Mouse (Mus musculus): ENCODE data around the gene Fip1l1. TPM values are rescaled to one million over a fixed set of nuclear protein-coding genes. Genes with fewer than 3 reads are reported as not detected.
A peak's percentile ranks its signal among the peaks of the same experiment; 100 is the strongest.

The Fip1l1 gene
- 10 to 100 TPM; 24.9 to 32.3 (median 27.3) TPM for total RNA-seq (2022)

DNA sequence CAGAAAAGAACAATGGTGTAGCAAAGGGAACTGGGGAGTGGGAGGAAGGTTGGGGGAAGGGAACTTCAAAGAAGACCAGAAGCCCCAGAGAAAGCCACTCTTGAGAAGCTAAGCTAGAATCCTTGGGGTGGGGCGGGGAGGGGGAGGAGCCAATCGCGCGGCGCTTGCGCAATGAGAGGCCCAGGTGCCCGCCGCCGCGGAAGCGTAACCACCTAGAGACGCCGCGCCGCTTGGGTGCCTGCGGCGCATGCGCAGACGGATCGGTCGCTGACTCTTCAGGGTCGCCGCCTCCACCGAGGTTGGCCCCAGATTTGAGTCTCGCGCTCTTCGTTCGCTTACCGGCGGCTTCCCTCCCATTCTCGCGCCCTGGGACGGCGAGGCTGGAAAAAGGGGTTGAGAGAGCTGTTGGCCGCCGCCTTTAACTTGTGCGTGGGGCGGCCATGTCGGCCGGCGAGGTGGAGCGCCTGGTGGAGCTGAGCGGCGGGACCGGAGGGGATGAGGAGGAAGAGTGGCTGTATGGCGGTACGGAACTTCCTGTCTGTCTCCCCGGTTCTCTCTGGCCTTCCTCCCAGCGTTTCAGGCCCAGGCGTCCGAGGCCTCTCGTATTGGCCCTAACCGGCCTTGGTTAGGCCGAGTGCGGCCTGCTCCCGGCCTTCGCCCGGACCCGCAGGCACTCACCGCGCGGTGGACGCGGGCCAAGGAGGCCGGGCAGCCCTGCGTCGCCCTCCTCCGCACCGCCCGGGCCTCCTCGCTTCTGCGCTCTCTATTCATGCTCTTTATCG lies at the start of gene Fip1l1:
Gene Fip1l1 (plus strand): TSS at position 210 of the 782 bp plus-strand sequence.
- peak; percentile 85 for DNase-seq (ENCODE audit: low spot score)

DNA sequence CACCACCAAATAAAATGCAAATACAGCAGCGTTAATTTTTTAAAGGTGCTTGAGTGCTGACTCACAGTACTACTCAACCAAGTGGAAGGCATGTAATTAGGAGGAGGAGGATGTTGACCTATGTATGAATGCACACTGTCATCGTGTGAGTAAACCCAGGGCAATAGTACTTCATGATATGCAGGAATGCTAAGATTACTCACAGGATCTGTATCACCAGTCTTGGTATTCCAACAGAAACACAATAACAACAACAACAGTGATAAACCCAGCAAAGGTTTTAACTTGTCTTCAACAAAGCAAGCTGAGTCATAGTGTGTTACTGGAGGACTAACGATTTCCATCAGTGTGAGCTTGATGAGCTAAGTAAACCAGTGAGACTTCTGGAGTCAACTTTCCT lies 42.5 kb upstream of the Fip1l1 start:
- no peak for DNase-seq (ENCODE audit: low spot score)

DNA sequence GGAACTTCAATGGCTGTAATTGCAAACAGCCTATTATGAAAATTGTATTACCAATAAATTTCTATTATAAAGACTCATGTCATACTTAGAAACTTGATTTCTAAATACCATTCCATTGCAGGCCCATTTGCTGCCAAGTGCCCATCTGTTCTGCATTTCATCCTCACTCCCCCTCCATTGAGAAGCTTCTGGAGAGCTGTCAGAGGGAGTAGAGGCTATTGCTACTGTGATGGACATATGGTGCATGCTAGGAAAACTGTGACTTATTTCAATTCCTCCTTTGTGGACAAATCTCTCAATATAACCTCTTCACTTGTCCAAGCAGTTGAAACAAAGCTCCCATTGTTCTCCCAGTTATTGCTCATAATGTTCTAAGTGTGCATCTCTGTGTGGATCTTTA lies 23.6 kb upstream of the Fip1l1 start:
- no peak for DNase-seq (ENCODE audit: low spot score)

DNA sequence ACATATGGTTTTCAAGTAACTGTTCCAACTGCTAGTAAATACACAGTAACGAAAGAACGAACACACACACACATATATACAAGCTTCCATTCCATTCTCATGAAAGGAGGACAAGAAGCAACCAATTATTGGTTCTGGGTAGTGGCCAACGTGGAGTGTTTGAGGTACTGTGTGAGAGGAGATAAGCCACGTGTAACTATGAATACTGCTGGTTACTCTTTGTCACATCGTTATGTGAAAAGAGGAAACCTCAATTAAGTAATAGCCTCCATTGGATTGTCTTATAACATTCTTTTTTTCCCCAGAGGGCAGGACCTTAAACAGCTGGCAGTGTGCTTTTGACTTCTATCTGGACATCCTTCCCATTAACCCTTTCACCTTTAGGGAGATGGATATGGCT lies 8.2 kb upstream of the Fip1l1 start:
- DNase-seq (ENCODE audit: low spot score) = no peak

DNA sequence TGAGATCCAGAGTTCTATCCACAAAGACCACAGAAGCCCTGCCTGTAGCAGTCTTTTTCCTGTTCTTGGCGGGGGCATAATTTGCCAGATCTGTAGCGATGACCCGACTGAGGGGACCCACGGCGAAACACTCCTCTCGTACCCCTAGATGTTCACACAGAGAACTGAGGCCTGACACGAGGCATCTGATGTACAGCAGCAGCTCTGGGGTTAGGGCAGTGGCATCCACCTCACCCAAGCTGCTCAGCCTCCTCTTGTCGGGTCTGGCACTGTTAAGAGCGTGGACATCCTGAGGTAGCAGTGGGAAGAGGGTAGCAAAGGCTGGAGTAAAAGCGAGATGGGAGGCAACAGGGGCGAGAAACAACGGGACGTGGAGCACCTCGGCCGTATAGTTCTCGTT lies 4.5 kb upstream of the Fip1l1 start:
- DNase-seq (ENCODE audit: low spot score) = no peak

DNA sequence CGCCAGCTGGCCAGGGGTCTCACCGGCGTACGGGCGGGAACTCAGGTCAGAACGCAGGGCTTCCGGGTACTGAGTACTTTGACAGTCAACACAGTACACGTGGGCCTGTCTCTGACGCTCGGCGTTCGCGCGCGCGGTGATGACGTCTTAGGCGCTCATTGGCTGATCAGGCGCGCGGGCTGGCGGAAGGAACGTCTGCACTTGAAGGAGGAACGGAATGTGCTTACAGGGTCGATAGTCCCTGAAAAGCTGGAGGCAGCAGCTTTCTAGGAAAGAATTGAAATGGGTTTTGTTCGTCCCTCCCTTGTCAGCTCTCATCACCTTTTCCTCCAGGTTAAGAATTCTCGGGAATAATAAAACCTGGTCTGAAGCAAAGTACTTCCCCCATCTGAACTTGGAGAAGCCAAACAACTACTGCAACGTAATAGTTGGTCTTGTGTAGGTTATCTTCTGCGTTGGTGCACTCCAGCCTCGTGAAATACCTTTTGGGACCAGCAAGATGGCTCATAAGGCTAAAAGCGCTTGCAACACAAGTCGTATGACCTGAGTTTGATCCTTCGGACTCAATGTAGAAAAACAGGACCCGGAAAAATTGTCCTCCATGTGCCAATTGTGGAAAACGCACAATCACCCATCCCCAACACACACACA lies 3.5 kb upstream of the Fip1l1 start, which contains the start of gene Scfd2:
Gene Scfd2 (minus strand): TSS at position 130 of the 651 bp plus-strand sequence.
- DNase-seq (ENCODE audit: low spot score) = peak; percentile 96

DNA sequence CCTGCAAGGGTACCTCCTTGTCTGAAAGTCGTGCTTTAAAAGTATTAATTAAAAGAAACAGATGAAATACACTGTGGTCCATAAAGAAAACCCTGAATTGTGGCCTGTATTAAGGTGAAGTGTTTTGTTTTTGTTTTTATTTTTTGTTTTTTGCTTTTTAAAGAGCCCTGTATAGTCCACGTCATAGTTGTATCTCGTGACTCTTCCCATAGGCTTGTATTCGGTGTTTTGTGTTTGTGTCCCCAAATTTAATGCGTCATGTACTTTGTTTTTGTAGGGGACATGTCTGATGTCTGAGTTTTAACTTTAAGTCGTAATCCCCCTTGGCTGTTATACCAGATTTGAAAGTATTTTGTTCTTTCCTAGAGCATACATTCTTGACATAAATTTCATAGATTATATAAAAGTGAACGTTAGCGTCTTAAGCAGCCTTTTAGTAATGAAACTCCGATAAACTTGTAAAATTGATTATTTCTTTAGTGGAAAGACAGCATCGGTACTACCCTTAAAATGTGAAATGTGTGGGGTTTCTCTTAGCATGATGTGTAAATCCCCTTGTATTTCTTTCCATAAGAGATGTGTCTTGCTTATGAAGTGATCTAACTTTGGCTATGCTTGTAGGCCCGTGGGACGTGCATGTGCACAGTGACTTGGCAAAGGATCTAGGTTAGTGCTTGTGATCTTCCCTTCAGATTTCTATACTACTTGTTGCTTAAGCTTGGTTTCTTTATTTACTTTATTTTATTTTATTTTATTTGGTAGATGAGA lies 1.1 kb downstream of the Fip1l1 start:
- no peak for DNase-seq (ENCODE audit: low spot score)

DNA sequence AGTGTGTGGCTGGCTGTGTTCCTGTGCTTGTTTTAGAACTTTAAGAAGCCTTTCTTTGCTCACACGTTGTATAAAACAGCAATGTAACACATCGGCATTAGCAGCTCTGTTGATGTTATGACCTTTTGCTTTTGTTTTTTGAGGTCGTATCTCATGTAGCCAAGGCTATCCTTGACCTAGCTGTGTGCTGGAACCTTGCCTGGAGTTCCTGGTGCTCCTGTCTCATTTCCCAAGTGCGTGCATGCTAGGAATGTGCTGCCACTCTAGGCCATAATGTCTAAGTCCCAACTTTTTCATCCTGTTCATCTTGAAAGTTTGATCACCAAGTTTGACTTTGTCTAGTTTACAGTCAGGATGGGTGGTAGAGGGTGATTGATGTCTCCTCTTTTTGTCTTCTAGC lies 10.4 kb downstream of the Fip1l1 start:
- DNase-seq (ENCODE audit: low spot score) = no peak

DNA sequence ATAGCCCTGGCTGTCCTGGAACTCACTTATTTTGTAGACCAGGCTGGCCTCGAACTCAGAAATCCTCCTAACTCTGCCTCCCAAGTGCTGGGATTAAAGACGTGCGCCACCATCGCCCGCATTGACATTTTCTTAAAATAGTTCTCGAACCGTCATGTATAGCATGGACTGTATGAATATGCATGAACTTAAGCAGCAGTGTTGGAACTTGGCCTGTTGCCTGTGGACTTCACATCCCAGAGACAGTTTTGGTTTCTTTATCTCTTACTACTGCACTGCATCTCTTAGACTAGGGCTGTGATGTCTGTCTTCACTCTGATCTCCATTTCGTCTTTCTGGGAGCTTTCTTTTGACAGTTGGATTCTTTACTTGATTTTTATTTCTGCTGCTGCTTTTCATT lies 14.3 kb downstream of the Fip1l1 start:
- DNase-seq (ENCODE audit: low spot score) = no peak

DNA sequence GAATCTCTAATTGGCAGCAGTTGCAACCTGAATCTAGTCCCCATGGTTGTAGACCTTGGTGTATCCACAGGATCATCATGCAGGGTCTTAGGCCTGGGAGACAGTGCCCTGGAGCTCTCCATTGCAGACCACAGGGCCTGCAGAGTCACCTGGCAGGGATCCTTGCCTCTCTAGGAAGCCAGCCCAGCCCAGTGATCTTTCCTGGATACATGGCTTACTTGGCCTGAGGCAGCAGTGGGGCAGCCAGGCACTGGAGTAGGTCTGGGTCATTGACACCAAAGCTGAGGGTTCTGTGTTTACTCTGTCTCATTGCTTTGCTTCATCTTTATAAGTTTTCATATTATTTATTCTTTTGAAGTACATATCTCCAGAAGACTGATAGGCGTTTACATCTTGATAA lies 25.9 kb downstream of the Fip1l1 start:
- DNase-seq (ENCODE audit: low spot score) = no peak

DNA sequence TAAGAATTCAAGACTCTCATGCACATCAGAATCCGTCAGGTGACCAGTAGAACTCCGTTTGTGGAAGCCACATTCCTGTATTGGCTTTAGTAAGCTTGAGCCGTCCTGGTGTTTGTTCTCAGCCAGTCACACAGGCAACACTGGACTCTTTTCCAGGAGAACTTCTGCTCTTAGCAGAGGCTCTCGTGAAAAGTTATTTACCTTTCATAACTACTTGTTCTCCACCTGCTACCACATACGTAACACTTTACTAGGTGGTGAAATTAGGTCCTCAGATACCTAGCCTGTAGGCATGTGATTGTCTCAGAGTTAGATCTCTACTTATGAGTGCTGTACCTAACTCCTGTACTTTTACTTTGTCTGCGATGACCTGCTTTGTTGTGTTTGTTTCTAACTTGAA lies 36.5 kb downstream of the Fip1l1 start:
- no peak for DNase-seq (ENCODE audit: low spot score)

DNA sequence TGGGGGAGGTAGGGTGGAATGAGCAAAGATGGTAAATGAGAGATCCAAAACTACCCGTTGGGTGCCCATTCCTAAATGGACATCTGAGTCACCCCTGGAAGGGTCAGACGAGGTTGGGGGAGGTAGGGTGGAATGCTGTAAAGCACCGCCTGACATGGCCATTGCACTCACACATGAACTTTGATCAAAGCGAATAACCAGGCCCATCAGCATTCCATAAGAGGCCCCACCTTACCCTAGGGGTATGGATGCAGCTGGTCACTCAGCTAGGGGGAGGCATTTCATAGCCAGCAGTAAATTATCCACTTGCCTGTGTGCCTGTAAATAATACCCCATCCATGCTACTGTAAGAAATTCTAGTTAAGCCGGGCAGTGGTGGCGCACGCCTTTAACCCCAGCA lies 53.9 kb downstream of the Fip1l1 start:
- no peak for DNase-seq (ENCODE audit: low spot score)

DNA sequence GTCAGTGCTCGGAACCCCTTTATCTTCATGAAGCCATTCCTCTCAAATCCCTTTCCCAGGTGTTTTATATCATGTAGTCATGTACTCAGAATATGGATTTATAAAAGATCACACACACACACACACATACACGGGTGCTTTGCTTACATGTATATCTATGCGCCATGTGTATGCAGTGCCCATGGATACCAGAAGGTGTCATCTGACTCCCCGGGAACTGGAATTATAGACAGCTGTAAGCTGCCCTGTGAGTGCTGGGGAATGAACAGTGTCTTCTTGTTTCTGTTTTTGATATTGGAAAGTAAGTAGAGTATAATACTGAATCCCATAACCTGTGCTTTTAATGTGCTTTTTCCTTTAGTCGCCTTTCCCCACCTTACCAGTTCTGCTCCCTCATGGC lies 56.2 kb downstream of the Fip1l1 start:
- no peak for DNase-seq (ENCODE audit: low spot score)

DNA sequence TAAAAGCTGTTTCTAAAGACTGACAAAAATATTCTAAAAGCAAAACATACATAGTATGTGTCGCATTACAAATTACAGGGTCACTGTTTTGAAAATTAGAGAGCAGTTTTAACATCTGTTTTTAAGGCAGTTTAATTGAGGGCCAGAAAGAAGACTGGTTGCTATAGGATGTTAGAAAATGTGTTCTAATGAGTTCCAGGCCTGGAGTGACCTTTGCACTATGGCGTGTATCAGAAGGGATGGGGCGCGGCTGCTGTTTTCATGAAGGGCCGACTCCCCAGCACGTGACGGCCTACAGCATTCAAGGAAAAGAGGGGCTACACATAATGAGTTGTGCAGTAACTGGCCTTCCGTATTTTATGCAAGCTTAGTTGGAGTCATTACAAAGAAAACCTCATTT lies 57.9 kb downstream of the Fip1l1 start:
- no peak for DNase-seq (ENCODE audit: low spot score)

DNA sequence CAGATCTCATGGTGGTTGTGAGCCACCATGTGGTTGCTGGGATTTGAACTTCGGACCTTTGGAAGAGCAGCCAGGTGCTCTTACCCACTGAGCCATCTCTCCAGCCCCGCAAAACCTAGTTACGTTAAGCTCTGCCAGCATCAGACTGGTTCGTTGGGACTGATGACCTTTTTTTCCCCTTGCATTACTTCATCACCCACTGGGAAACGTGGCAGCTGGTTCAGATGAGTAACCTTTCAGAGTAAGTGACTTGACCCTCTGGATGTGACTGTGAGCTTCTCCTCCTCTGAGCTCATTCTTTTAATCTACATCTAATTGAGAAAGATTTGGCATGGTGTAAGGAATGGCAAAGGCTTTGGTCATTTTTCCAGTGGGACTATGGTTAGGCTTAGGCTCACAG lies 64.8 kb downstream of the Fip1l1 start:
- no peak for DNase-seq (ENCODE audit: low spot score)

DNA sequence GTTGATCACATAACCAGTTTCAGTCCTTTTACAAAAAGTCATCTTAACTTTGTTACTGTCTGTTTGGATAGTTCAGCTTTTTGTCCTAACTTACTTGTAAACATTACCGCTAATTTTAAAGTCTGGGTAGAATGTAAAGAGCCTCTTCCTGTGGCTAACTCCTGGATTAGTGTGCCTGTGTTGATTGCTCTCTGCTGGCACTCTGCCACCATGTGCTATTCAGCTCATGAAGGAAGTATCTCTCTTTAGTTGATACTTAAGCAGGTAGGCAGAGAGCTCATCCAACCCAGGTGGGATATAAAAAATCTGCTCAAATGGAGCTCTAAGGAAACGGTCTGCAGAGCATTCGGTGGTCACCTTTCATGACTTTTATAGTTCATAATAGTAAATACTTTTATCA lies 65.9 kb downstream of the Fip1l1 start:
- DNase-seq (ENCODE audit: low spot score) = no peak

DNA sequence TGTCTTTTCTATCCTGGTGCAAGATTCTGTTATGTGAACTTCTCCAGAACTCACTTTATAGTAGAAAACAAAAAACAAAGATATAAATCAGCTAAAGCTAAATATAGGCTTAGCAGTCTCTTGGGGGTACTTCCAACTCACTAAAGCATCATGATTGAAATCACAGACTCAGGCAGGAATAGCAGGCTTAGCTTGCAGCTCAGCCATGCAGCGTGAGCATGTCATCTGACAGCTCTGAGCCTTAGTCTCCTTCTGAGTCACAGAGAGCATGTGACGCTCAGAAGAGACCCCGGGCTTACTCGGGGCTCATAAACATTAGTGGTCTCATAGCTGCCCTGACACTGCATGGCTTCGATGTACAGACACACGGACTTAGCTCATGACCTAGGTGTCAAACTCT lies 66.7 kb downstream of the Fip1l1 start:
- DNase-seq (ENCODE audit: low spot score) = no peak

DNA sequence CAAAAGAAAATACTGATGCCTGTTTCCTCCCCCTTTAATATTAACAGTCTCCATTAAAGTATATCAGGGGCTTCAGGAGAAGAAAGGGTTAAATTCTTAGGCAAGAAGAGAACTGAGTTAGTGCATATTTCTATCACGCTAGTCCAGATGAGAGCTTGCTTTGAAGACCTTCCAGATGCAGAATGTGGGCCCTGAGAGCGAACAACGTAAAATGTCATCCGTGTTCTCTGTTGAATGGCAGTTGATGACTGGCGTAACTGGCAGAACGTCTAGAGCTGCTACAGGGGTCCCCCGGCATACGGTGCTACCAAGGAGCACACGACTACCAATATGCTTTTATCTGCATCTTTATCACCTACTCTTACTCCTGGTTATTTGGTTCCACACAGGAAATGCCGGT lies 67.1 kb downstream of the Fip1l1 start:
- no peak for DNase-seq (ENCODE audit: low spot score)

DNA sequence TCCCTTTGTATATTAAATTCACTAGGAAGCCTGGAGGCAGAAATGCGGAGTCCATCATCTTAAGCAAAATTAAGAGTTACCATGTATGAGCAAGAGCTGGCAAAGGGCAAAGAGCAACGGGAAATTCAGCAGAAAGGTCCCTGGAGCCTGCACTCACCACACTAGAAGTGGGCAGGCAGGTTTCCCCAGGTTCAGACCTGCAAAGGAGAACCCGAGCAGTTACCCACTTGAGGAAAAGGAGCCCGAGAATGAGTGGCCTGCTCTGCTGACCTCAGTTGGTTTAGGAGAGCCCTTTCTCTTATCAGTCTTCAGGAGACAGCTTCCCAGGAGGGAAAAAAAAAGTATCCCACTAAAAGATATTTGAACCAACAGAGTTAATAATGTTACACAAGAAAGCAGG lies 68.1 kb downstream of the Fip1l1 start:
- no peak for DNase-seq (ENCODE audit: low spot score)

DNA sequence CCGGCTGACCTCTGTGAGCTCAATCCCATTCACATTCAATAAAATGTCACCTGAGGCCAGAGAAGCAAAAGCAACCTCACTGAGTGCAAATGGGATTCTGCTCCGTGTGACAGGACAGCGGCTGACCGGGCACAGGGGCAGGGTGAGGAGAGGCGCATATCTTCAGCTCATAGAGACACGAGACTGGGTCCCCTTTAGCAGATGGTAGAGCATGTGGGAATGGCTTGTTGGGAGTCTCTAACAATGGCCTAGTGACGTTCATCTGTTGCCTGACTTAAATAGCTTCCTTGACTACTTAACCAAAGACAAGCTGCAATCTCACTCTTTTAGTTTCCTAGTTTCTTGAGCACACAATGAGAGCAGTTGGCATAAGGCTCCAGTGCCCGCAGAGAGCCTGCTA lies 71.0 kb downstream of the Fip1l1 start:
- DNase-seq (ENCODE audit: low spot score) = no peak

DNA sequence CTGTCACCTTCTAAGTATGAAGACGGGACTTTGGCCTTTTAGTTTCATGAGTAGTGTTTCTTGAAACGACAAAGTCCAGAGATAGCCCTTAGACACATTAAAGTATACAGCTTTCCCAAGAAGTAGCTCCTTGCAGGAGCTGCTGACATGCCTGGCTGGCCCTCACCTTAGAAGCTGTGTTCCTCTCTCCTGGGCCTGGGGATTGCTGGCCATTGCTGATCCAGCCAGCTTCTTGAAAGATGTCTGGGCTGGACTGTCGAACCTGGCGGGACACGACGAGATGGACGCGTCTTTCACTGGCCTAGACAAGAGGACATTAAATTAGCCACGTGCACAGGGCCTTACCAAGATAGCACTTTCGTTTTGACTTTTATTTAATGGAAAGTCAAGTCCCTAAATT lies 75.3 kb downstream of the Fip1l1 start:
- DNase-seq (ENCODE audit: low spot score) = no peak

DNA sequence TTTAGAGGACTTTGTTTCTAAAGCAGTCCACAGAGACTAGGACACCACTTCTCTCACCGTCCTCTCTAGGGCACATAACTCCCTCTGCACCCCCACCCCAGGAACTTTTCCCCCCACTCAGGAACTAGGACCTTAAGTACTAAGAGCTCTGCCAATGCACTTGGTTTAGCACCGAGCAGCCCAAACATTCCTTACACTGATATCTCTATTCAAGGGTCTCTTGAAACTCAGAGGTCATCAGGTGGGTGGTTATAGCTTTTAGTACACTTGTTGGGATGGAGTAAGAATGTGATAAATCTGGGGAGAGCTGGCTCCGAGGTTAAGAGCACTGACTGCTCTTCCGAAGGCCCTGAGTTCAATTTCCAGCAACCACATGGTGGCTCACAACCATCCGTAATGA lies 77.5 kb downstream of the Fip1l1 start:
- DNase-seq (ENCODE audit: low spot score) = no peak

All from heart, adult 8-10 months (tissue).